Mouse (Mus musculus) adrenal gland, adult (tissue): ENCODE data around the gene Guk1.
"Not testable (repeated sequence)": the region's sequence is repeated elsewhere in the genome, so short reads cannot be mapped to it uniquely, and the experiment has no call there.

Experiments used
- DNase-seq, 2 experiments: peaks; one replicate each; pipeline ENCODE4 v3.0.0; 2022 to 2023; ENCODE audit warnings: low spot score in 1 of 2; ENCODE audit not compliant: inconsistent age in 2 of 2

Guk1 gene

GRCm38 (mm10) chr11:59212320-59212719 lies 20.3 kb upstream of the Guk1 start:
- DNase-seq: not testable (repeated sequence)

GRCm38 (mm10) chr11:59211561-59211960 lies 19.5 kb upstream of the Guk1 start:
- not testable (repeated sequence) for DNase-seq

DNA sequence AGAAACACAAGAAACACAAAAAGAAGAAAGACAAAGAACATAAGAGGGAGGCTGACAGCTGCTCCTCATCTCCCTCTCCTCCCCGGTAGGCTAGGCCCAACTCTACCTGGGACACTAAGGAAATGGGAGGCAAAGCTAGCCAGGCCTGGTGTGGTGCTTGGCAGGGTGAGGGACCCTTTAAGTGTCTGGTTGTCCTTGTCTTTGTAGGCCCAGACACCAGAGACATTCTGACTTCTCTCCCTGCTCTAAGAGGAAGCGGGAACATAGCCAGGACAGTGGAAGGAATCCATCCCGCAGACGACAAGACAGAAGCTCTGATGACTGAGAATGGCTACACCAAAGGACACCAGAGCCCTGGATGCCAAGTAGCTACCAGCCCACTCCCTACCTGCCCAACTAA lies 18.0 kb upstream of the Guk1 start:
- peak in 1 of 2 experiments; percentile 59 for DNase-seq

GRCm38 (mm10) chr11:59209580-59209979 lies 17.6 kb upstream of the Guk1 start:
- DNase-seq: no peak

DNA sequence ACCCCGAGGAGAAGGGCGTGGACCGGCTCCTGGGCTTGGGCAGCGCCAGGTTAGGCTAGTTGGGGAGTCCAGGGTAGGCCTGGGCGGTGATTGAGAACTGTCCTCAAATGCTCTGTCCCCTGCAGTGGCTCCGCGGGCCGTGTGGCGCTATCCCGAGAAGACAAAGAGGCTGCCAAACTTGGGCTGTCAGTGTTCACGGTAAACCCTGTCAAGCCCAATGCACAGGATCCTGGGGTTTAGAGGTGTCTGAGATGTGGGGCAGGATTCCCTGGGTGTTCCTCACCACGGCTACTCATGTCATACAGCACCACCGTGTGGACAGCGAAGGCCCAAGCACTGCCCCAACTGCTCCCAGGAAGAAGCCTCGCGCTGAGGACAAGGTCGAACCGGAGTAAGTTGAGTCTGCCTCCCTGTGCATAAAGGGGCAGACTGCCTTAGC lies 17.0 kb upstream of the Guk1 start:
- peak; percentile 86 to 95 for DNase-seq

GRCm38 (mm10) chr11:59208153-59208831 lies 16.3 kb upstream of the Guk1 start, which contains the start of gene 2310033P09Rik:
2310033P09Rik (plus strand) TSS chr11:59208321.
- DNase-seq: peak; percentile 95 to 98

DNA sequence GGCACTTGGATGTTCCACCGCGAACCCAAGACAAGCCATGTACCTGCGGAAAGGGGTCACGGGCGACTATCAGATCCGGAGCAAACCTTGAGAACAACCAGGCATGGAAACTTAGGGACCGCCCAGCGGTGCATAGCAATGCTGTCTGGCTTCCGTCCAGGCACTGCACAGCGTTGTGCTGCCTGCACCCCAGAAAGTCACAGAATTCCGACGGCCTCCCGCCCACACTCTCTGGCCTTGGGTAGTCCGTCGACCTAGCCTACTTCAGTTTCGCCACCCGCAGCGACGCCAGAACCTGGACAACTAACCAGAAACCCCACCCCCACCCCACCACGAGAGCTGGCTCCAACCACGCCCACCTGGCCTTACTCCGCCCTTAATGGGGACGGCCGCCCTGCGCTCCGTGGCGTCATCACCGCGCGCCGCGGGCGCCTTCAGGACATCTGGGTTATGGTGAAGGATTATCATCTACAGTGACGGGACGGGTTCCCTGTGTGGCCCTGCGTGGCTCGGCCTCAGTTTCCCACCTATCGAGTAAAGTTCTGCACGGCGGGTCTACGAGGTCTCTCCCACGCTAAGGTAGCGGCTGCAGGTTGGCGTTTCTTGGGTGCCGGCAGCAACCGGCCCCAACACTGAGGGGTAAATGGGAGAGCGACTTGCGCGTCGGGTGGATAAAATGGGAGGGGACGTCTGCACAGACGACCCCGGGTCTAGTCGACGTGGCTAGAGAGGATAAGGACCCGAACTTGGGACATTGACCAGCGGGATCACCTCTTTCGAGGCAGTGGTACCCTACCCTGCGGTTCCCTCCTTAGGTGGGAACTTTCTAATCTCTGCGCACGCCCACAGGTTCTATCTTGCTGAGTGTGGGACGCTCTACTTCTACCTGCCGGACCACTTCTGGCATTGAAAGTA lies 10.3 kb upstream of the Guk1 start, which contains the start of gene Mrpl55:
Gene Mrpl55 (plus strand): TSS at position 406 of the 915 bp plus-strand sequence.
- peak; percentile 94 to 96 for DNase-seq

DNA sequence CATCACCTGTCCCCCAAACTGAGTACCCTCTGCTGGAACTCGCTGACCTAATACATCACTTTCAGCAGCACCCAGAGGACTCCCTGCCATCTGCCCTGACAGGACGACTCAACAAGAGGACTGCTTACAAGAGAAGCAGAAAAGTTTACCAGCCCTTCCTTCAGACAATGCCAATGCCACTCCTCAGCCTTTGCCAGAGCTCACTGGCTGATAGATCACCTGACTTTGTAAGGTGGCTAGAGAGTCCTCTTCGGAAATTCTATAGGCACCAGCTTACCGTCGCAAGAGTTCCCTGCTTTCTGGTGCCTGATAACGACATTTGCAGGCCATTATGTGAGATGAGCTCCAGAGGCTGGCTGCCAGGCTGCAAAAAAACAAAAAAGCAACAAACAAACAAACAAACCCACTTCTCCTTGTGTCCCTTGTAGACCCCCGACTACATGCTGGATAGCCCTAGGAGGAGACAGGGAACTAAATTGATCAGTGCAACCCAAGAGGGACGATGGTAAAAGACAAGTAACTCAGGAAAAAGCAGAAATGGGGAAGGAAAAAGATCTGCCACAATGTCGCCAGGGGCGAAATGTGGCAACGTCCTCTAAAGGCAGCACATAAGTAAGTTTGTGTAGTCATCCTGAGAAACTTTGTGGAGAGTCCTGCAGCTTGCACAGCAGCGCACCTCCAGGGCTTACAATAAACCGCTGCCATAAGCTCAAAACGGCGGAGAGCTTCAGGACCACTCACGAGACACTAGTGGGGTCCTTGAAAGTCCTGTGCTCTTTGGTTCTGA lies 9.4 kb upstream of the Guk1 start:
- DNase-seq: peak in 1 of 2 experiments; percentile 37

DNA sequence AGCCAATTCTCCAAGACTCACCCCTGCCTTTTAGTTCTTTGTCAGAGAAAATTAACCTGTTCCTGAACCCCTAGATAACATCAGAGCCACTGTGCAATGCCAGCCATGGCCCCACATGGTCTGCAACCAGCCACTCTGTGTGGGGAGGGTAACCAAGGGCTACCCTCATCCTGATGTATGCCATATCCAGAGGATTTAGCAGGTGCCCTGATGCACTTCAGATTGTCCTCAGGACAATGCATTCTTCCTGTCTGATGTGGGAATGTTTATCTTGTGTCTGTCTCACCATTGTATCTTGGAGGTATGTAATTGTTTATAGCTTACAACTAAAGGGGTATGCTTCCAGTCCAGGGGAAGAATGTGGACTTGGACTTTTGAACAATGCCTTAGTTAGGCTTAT lies 4.2 kb upstream of the Guk1 start:
- no peak for DNase-seq

GRCm38 (mm10) chr11:59191231-59192058 lies 567 bp downstream of the Guk1 start:
- DNase-seq: peak; percentile 95 to 97

DNA sequence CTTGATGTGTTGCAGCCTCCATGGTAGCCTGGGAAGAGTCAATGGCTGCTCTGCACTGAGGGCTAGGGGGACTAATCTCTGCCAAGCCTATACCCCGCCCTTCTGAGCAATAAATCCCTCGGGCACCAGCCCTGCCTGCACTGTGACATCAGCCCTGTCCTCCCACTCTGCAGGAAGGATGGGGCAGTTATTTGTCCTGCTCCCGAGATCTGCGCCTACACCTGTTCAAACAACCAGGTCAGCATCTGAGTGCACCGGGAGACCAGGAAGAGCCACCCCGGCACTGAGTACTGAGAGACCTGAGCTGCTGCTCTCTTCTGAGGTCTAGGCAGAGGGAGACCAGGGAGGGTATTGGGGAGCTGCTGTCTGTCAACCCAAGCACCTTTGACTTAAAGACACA lies 4.3 kb downstream of the Guk1 start:
- no peak for DNase-seq

DNA sequence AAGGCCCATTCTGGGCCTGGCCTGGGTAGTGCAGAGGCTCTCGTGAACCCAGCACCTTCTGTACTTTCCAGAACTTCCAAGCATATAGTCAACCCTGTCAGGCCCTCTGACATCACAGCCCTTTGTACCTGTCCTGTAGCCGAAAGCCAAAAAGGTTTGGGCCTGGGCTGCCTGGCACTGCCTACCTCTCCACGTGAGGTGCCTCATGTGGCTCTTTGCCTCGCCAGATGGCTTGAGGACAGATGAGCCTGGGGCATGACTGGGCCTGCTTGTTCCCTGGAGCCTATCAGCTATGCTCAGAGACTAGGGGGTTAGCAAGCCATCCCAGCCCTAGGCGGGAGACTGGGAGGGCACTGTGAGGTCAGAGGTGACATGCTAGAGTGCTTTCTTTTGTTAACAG lies 6.5 kb downstream of the Guk1 start:
- DNase-seq: no peak

- peak; percentile 76 to 85 for DNase-seq
Measured at GRCm38 (mm10) chr11:59183821-59184220, 8.2 kb downstream of the Guk1 start.

DNA sequence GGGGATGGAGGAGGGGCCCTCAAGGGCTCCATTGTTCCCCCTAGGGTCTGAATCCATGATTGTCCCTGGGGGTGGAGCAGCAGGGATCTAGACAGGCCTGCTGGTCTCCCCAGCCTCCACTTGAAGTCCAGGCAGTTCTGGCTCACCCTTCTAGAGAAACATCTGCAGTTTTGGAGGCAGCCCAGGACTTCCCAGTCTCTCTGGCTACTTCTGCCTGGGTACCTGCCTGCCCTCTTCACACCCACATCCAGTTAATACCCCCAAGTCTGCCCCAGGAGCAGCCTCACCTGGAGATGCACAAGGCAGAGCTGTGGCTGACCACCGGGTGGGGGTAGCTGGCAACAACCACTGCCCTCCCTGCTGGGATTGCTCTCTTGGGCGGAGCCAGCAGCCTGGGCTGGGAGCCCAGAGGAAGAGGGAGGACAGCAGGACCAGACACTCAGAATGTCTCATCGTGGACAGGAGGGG lies 9.1 kb downstream of the Guk1 start, which contains the start of gene Gjc2:
Gene Gjc2 (minus strand): TSS at position 350 of the 468 bp plus-strand sequence.
- peak; percentile 75 to 79 for DNase-seq

DNA sequence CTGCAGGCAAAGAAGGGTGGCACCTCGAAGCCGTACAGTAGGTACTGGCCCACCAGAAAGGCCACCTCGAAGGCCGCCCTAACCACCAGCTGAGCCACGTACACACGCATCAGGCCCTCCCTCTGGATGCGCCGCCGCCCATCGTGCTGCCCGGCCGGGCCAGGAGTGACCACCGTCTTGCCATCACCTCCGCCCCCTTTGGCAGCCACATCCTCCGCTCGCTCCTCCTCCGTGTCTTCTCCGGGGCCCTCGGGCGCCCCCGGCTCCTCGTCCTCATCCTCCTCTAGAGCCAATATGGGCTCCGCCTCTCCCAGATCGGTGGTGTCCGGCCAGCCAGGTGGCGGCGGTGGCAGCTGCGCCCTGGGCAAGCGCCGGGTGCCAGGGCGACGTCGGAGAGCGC lies 15.1 kb downstream of the Guk1 start:
- DNase-seq: no peak

- DNase-seq: no peak
Measured at GRCm38 (mm10) chr11:59176475-59176874, 15.5 kb downstream of the Guk1 start.

- DNase-seq: no peak
Measured at GRCm38 (mm10) chr11:59174189-59174838, 17.7 kb downstream of the Guk1 start.

GRCm38 (mm10) chr11:59170549-59170948 lies 21.5 kb downstream of the Guk1 start:
- no peak for DNase-seq

GRCm38 (mm10) chr11:59169807-59170206 lies 22.2 kb downstream of the Guk1 start:
- no peak for DNase-seq
